Mouse (Mus musculus) CH12.LX (cell line): ENCODE measurements at regions not wholly inside any gene's neighbourhood (a gene's known extent, or its start where the extent isn't known, plus 50 kb on each side); places are given as distances from the start of the nearest gene placed in this dataset.

ENCODE experiments used
- CHD2 ChIP-seq: IDR thresholded peaks from 2 replicates; pipeline ENCODE4 v1.6.1; 2011; ENCODE audit warnings: low read length, improper control_type of control experiment
- KAT2A ChIP-seq: IDR thresholded peaks from 2 replicates; pipeline ENCODE4 v1.6.1; 2012; ENCODE audit warnings: low read length, improper control_type of control experiment, inconsistent platforms; ENCODE audit not compliant: insufficient replicate concordance
- MAX ChIP-seq: IDR thresholded peaks from 2 replicates; pipeline ENCODE4 v1.6.1; 2011; ENCODE audit warnings: low read length, improper control_type of control experiment
- PAX5 ChIP-seq: IDR thresholded peaks from 2 replicates; pipeline ENCODE4 v1.6.1; 2012; ENCODE audit warnings: low read length, inconsistent platforms, mixed read lengths
- POLR2A ChIP-seq: IDR thresholded peaks from 2 replicates; pipeline ENCODE4 v1.6.1; 2011; ENCODE audit warnings: low read depth, mild to moderate bottlenecking, improper control_type of control experiment, low read length
- TCF12 ChIP-seq: IDR thresholded peaks from 2 replicates; pipeline ENCODE4 v1.6.1; 2014; ENCODE audit warnings: low read depth, mild to moderate bottlenecking, inconsistent platforms, low read length, improper control_type of control experiment

- TF ChIP-seq POLR2A (no peak), CHD2 (no peak), TCF12 (no peak), KAT2A (no peak), PAX5 (no peak), MAX (no peak)
These were observed 89.5 kb downstream of the Tmem38b start for GRCm38 (mm10) chr4:53915326-53915725.
